Mouse (Mus musculus) ES-E14 (cell line): Measurements from ENCODE around the gene Ankrd27. TPM values are rescaled to one million over a fixed set of nuclear protein-coding genes. Genes with fewer than 3 reads are reported as not detected.
A peak's percentile ranks its signal among the peaks of the same experiment; 100 is the strongest.
"Not testable (repeated sequence)": the region's sequence is repeated elsewhere in the genome, so short reads cannot be mapped to it uniquely, and the experiment has no call there.

Experiments
- DNase-seq: peaks from one replicate; pipeline ENCODE4 v3.0.0-alpha.2; 2013; ENCODE audit warnings: low read depth, low spot score
- H3K27ac ChIP-seq: 2 replicates; pipeline ENCODE4 v1.5.1; 2012; ENCODE audit warnings: low read depth, mild to moderate bottlenecking, low read length, moderate library complexity, mixed read lengths; ENCODE audit not compliant: poor library complexity, insufficient read depth, severe bottlenecking
- H3K36me3 ChIP-seq: 2 replicates; pipeline ENCODE4 v1.6.1; 2012; ENCODE audit warnings: mild to moderate bottlenecking, low read length, moderate library complexity, mixed read lengths; ENCODE audit not compliant: control insufficient read depth, poor library complexity, insufficient read depth, severe bottlenecking
- H3K4me1 ChIP-seq, 2 experiments: fragments of 150-350 bp in 1 of 2; sonication (generic) in 1 of 2; 2 replicates each; pipeline ENCODE4 v1.6.1; 2012; ENCODE audit warnings: low read length in 2 of 2, mild to moderate bottlenecking in 1 of 2, mixed read lengths in 1 of 2; ENCODE audit not compliant: control insufficient read depth in 2 of 2, insufficient read depth in 2 of 2, poor library complexity in 1 of 2
- H3K4me3 ChIP-seq, 2 experiments: fragments of 150-350 bp in 1 of 2; sonication (generic) in 1 of 2; 2 replicates each; pipeline ENCODE4 v1.5.1; 2012; ENCODE audit warnings: low read length in 2 of 2, low read depth in 1 of 2, mild to moderate bottlenecking in 1 of 2, mixed read lengths in 1 of 2; ENCODE audit not compliant: insufficient read depth in 1 of 2, poor library complexity in 1 of 2, severe bottlenecking in 1 of 2
- H3K9ac ChIP-seq: 2 replicates; pipeline ENCODE4 v1.6.1; 2012; ENCODE audit warnings: low read depth, mild to moderate bottlenecking, low read length, mixed read lengths; ENCODE audit not compliant: poor library complexity, insufficient read depth, severe bottlenecking
- H3K9me3 ChIP-seq: fragments of 150-350 bp; sonication (generic); 2 replicates; pipeline ENCODE4 v1.6.1; 2012; ENCODE audit warnings: low read depth, mild to moderate bottlenecking, low read length; ENCODE audit not compliant: control insufficient read depth, insufficient read depth
- CHD2 ChIP-seq: IDR thresholded peaks from 2 replicates; pipeline ENCODE4 v1.6.1; 2014; ENCODE audit warnings: mild to moderate bottlenecking, low read depth, low read length, inconsistent platforms
- HCFC1 ChIP-seq: IDR thresholded peaks from 2 replicates; pipeline ENCODE4 v1.6.1; 2012; ENCODE audit warnings: low read length, inconsistent platforms, borderline replicate concordance; ENCODE audit not compliant: insufficient read depth
- MAFK ChIP-seq: IDR thresholded peaks from 2 replicates; pipeline ENCODE4 v1.6.1; 2014; ENCODE audit warnings: mild to moderate bottlenecking, low read depth, low read length, inconsistent platforms; ENCODE audit not compliant: insufficient read depth
- ZC3H11A ChIP-seq: IDR thresholded peaks from 2 replicates; pipeline ENCODE4 v1.6.1; 2012; ENCODE audit warnings: low read depth, mild to moderate bottlenecking, inconsistent platforms, low read length, borderline replicate concordance
- ZNF384 ChIP-seq: IDR thresholded peaks from 2 replicates; pipeline ENCODE4 v1.6.1; 2012; ENCODE audit warnings: low read depth, low read length, inconsistent platforms
- in situ Hi-C, 2 experiments: fragments of 600-800 bp; cut with MboI; formaldehyde crosslinking; loops; one replicate each; pipeline ENCODE4 v1.15.1; 2025; ENCODE audit warnings: low sequenced_read_pairs in 2 of 2, inconsistent platforms in 1 of 2; ENCODE audit not compliant: unreplicated experiment in 2 of 2
- total RNA-seq: library from RNA; depleted of rRNA; stranded (reverse); fragments of 300-350 nt; gene quantifications from 2 replicates; pipeline ENCODE4 v1.2.3, GENCODE M21; 2012

Gene Ankrd27
- total RNA-seq, 1 experiment: 25.0 TPM

- H3K36me3 ChIP-seq, H3K4me1 ChIP-seq, DNase-seq, H3K27ac ChIP-seq, in situ Hi-C loops, H3K9me3 ChIP-seq, H3K4me3 ChIP-seq, H3K9ac ChIP-seq: not testable (repeated sequence)
These were observed 16.3 kb upstream of the Ankrd27 start for GRCm38 (mm10) chr7:35569724-35570123.

GRCm38 (mm10) chr7:35570883-35571282 is 15.2 kb upstream of the Ankrd27 start:
- in situ Hi-C loops, H3K4me3 ChIP-seq, H3K9me3 ChIP-seq, DNase-seq, H3K36me3 ChIP-seq, H3K9ac ChIP-seq, H3K4me1 ChIP-seq, H3K27ac ChIP-seq: not testable (repeated sequence)

DNA sequence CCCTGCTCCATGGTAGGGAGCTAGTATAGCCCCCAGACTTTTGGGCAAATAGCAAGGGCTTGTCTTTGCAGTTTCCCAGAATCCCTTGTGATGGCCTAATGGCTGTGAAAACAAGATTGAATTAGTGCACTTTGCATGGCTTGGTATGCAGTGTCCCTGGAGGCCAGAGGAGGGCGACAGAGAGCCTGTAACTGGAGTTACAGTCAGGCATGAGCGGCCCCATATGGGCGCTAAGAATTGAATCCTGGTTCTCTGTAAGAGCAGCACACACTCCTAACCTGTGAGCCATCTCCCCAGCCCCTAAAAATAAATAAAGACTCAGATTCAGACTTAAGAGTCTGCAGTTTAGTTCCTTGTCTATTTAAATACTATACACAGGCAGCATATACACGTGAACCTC is 6.2 kb upstream of the Ankrd27 start:
- in situ Hi-C loops: no loop called here
- Histone ChIP-seq H3K9me3 (no peaks in the 10 kb centered on the region), H3K4me3 (no peak overlapping the region), H3K36me3 (no peaks in the 10 kb centered on the region), H3K4me1 (peaks cover 2 to 5% of the 10 kb centered on the region in 2 experiments; a peak in 2 of 4 replicates), H3K27ac (no peak overlapping the region), H3K9ac (no peak overlapping the region)
- peak; percentile 78 for DNase-seq
- TF ChIP-seq HCFC1: no peak
- no peak for TF ChIP-seq CHD2
- TF ChIP-seq ZC3H11A: no peak
- TF ChIP-seq MAFK: no peak
- TF ChIP-seq ZNF384: no peak

GRCm38 (mm10) chr7:35582719-35583118 is 3.3 kb upstream of the Ankrd27 start:
- Histone ChIP-seq H3K9me3 (no peaks in the 10 kb centered on the region), H3K9ac (no peak overlapping the region), H3K36me3 (no peaks in the 10 kb centered on the region), H3K4me3 (no peak overlapping the region), H3K27ac (no peak overlapping the region), H3K4me1 (peaks cover 2 to 12% of the 10 kb centered on the region in 2 experiments; a peak in 3 of 4 replicates)
- DNase-seq: no peak
- in situ Hi-C loops: no loop called here
- TF ChIP-seq HCFC1 (no peak), ZNF384 (no peak), CHD2 (no peak), ZC3H11A (no peak), MAFK (no peak)

- Histone ChIP-seq H3K36me3 (no peaks in the 10 kb centered on the region), H3K9me3 (no peaks in the 10 kb centered on the region), H3K4me3 (peak overlapping the region in 1 of 2 experiments; percentile 85; a peak in 2 of 4 replicates), H3K4me1 (peaks cover 2 to 15% of the 10 kb centered on the region in 2 experiments; a peak in 3 of 4 replicates), H3K27ac (no peak overlapping the region), H3K9ac (no peak overlapping the region)
- no peak for DNase-seq
- in situ Hi-C loops: no loop called here
- no peak for TF ChIP-seq CHD2
- no peak for TF ChIP-seq MAFK
- TF ChIP-seq ZC3H11A: no peak
- TF ChIP-seq HCFC1: no peak
- no peak for TF ChIP-seq ZNF384
These were observed 2.5 kb upstream of the Ankrd27 start for GRCm38 (mm10) chr7:35583476-35584025.
